Mouse (Mus musculus) lung, embryonic 14.5 days (tissue): ENCODE data around the gene Abcc5. TPM values are rescaled to one million over a fixed set of nuclear protein-coding genes. Genes with fewer than 3 reads are reported as not detected.

Experiments
- ATAC-seq: fragments of 200-750 bp; cut with Nextera tagmentation; 2 replicates; pipeline ENCODE4 v1.8.0; 2017; ENCODE audit warnings: mild to moderate bottlenecking, moderate TSS enrichment, moderate library complexity; ENCODE audit not compliant: insufficient read depth
- DNase-seq: peaks from one replicate; pipeline ENCODE4 v3.0.0-alpha.2; 2015
- H3K27ac ChIP-seq: fragments of 300-500 bp; sonication (generic); 2 replicates; pipeline ENCODE4 v1.5.1; 2014; ENCODE audit warnings: low read depth, mild to moderate bottlenecking, moderate library complexity
- H3K27me3 ChIP-seq: fragments of 300-500 bp; sonication (generic); 2 replicates; pipeline ENCODE4 v1.6.1; 2014; ENCODE audit warnings: low read length, control low read depth; ENCODE audit not compliant: insufficient read depth
- H3K36me3 ChIP-seq: fragments of 300-500 bp; sonication (generic); 2 replicates; pipeline ENCODE4 v1.6.1; 2014; ENCODE audit warnings: control low read depth; ENCODE audit not compliant: insufficient read depth
- H3K4me1 ChIP-seq: fragments of 300-500 bp; sonication (generic); 2 replicates; pipeline ENCODE4 v1.6.1; 2014; ENCODE audit warnings: antibody characterized with exemption, control low read depth; ENCODE audit not compliant: insufficient read depth
- H3K4me2 ChIP-seq: fragments of 300-500 bp; sonication (generic); 2 replicates; pipeline ENCODE4 v1.6.1; 2014; ENCODE audit warnings: mild to moderate bottlenecking
- H3K4me3 ChIP-seq: fragments of 300-500 bp; sonication (generic); 2 replicates; pipeline ENCODE4 v1.5.1; 2014; ENCODE audit warnings: low read depth, low read length
- H3K9ac ChIP-seq: fragments of 300-500 bp; sonication (generic); 2 replicates; pipeline ENCODE4 v1.6.1; 2014
- H3K9me3 ChIP-seq: fragments of 300-500 bp; sonication (generic); 2 replicates; pipeline ENCODE4 v1.6.1; 2016; ENCODE audit warnings: low read depth, low read length, control low read depth
- CTCF ChIP-seq: IDR thresholded peaks from 2 replicates; pipeline ENCODE4 v1.5.1; 2016; ENCODE audit warnings: antibody characterized with exemption, low read depth
- WGBS: fragments of 180-500 bp; shearing (Covaris S2); extraction: QIAGEN DNeasy Blood & Tissue Kit; methylation state at CpG from one replicate; pipeline ENCODE4 v1.1.7; 2014; 5-methylcytosine and 5-hydroxymethylcytosine counted together
- polyA plus RNA-seq: library from polyadenylated mRNA; unstranded; fragments of >200 nt; fragmentation: Nextera tagmentation; extraction: Ambion mirVana; gene quantifications from 2 replicates; pipeline ENCODE4 v1.2.1, GENCODE M21; 2014

Gene Abcc5
- polyA plus RNA-seq, 1 experiment from 2014 or later, result 63.0 TPM

GRCm38 (mm10) chr16:20301770-20302649 lies 124.2 kb downstream of the Abcc5 start, which contains the start of gene Parl:
Parl (minus strand) TSS chr16:20302387.
- peaks cover 2% of the 10 kb centered on the region for H3K36me3 ChIP-seq
- peak within 1 kb of the TSS; percentile 84 for H3K9ac ChIP-seq
- H3K4me1 ChIP-seq, result peaks cover 9% of the 10 kb centered on the region
- TF ChIP-seq CTCF, result peak; percentile 94
- WGBS, result under 1% methylated on average over 52 of the region's 52 CpGs
- ATAC-seq, result peak; percentile 86
- H3K27me3 ChIP-seq, result no peaks in the 10 kb centered on the region
- DNase-seq, result peak; percentile 96
- peak within 1 kb of the TSS; percentile 93 for H3K4me2 ChIP-seq
- H3K27ac ChIP-seq, result peak within 1 kb of the TSS; percentile 71
- peak within 1 kb of the TSS; percentile 83 for H3K4me3 ChIP-seq
- no peaks in the 10 kb centered on the region for H3K9me3 ChIP-seq

- TF ChIP-seq CTCF, result no peak
- peaks cover 9% of the 10 kb centered on the region for H3K4me1 ChIP-seq
- H3K4me2 ChIP-seq, result no peak overlapping the region
- no peaks in the 10 kb centered on the region for H3K9me3 ChIP-seq
- H3K27ac ChIP-seq, result no peak overlapping the region
- H3K36me3 ChIP-seq, result peaks cover 19% of the 10 kb centered on the region
- H3K9ac ChIP-seq, result 0 out of 2 replicates have a peak overlapping the region, but pooled peaks have one; percentile 84
- WGBS, result 88% methylated on average over 2 of the region's 2 CpGs
- no peaks in the 10 kb centered on the region for H3K27me3 ChIP-seq
- H3K4me3 ChIP-seq, result no peak overlapping the region
- no peak for DNase-seq
- no peak for ATAC-seq
These were observed 126.1 kb downstream of the Abcc5 start for GRCm38 (mm10) chr16:20300076-20300475.

Other genes with a start within 250 kb of the Abcc5 start
- gene Map6d1, start 185.0 kb downstream of the Abcc5 start, polyA plus RNA-seq, result 0.70 and 0.71 TPM in 2 replicates
- gene Parl, start 124.0 kb downstream of the Abcc5 start, polyA plus RNA-seq, result 91.2 and 92.1 TPM in 2 replicates
- not detected in 2 replicates for gene Cyp2ab1, start 101.0 kb downstream of the Abcc5 start, polyA plus RNA-seq
- 111 and 112 TPM in 2 replicates for gene Eif2b5, start 72.4 kb upstream of the Abcc5 start, polyA plus RNA-seq
- 24.6 and 25.2 TPM in 2 replicates for gene Dvl3, start 90.6 kb upstream of the Abcc5 start, polyA plus RNA-seq
- gene Ap2m1, start 109.1 kb upstream of the Abcc5 start, polyA plus RNA-seq, result 641 and 646 TPM in 2 replicates
- gene Abcf3, start 122.2 kb upstream of the Abcc5 start, polyA plus RNA-seq, result 51.1 and 53.9 TPM in 2 replicates
- 0.53 and 0.89 TPM in 2 replicates for gene Vwa5b2, start 163.1 kb upstream of the Abcc5 start, polyA plus RNA-seq
- gene Eef1akmt4, start 185.2 kb upstream of the Abcc5 start, polyA plus RNA-seq, result 31.5 and 34.6 TPM in 2 replicates
- gene Gm49333, start 185.2 kb upstream of the Abcc5 start, polyA plus RNA-seq, result not detected in 2 replicates
- gene Alg3, start 185.3 kb upstream of the Abcc5 start, polyA plus RNA-seq, result 44.1 and 48.9 TPM in 2 replicates
- gene Camk2n2, start 194.9 kb upstream of the Abcc5 start, polyA plus RNA-seq, result 0.72 and 1.3 TPM in 2 replicates
- gene Ece2, start 203.4 kb upstream of the Abcc5 start, polyA plus RNA-seq, result 2.8 and 2.9 TPM in 2 replicates
- gene Psmd2, start 225.3 kb upstream of the Abcc5 start, polyA plus RNA-seq, result 345 and 352 TPM in 2 replicates
- 176 and 191 TPM in 2 replicates for gene Eif4g1, start 241.9 kb upstream of the Abcc5 start, polyA plus RNA-seq